Mouse (Mus musculus): ENCODE data around the gene Hadhb.
A peak's percentile ranks its signal among the peaks of the same experiment; 100 is the strongest.

DNA sequence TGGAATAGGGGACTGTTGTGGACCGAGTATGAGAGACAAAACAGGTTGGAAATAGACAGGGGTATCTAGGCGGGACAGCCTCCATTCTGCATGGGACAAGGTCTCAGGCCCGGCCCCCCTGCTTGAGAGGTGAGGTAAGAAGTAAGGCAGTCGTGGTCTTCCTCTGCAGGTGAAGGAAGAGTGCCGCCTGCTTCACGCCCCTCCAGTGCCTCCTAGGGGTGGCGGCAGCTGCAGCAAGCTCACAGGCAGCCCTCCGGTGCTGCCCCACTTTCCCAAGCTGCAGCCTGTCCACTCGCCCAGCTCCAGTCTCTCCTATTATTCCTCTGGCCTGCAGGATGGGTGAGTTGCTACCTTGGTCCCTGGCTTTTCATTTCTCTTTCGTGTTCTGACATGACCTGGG, 39.3 kb upstream of the Hadhb start:
- TF ChIP-seq CTCF (IDR thresholded peaks at IDR 0.05; ENCODE audit: low read depth) (peak; percentile 26; the same call in 1 of the 2 replicates), EP300 (IDR thresholded peaks at IDR 0.05; ENCODE audit: low read depth) (no peak)

Measured in liver, postnatal 0 days (tissue).